Mouse (Mus musculus) embryo, embryonic 11.5 days (tissue): ENCODE data around the gene Foxred2.

Experiments
- DNase-seq: peaks from one replicate; pipeline ENCODE4 v3.0.0-alpha.2; 2012; ENCODE audit warnings: low read depth, low spot score

The Foxred2 gene

DNA sequence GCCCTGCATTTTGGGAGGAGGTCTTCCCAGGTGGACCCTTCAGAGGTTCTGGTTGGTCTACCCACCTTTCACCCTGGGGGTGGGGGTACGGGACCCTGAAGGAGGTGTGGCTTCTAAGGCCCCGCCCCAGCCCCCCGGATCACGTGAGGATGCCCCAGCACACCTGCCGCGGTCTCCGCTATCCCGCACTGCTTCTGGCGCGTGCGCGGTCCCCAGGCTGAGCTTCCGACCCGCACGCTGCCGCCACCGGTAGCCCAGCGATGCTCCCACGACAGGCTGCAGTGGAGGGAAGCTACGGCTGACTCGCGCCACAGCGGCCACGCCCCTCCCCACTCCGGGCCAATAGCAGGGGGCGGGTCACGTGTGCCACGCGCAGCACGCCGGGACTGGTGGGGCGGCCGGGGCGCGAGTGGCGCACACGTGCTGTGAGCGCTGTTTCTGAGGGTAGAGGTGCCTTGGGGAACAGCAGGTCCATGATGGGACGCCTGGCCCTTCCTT lies at the start of gene Foxred2:
TSS of gene Foxred2 (minus strand) at position 319 of the 498 bp plus-strand sequence.
- DNase-seq: peak; percentile 73

DNA sequence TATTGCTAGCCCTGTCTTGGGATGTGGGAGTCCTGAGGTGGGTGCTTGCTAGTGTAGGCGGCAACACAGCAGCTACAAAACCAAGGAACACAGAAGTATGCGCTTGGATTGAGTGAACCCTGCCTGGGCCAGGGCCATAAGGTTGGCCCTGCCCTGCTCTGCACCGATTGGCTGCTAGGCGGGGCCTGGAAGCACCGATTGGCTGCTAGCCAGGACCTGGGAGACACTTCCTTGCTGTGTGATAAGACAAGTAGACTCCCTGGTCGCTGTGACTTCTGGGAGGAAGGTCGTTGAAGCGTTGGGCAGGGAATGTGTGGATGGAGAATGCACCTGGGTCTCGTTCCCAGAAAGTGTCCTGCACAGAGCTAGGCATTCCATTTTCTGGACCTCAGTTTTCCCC lies 47.4 kb upstream of the Foxred2 start:
- DNase-seq: no peak

DNA sequence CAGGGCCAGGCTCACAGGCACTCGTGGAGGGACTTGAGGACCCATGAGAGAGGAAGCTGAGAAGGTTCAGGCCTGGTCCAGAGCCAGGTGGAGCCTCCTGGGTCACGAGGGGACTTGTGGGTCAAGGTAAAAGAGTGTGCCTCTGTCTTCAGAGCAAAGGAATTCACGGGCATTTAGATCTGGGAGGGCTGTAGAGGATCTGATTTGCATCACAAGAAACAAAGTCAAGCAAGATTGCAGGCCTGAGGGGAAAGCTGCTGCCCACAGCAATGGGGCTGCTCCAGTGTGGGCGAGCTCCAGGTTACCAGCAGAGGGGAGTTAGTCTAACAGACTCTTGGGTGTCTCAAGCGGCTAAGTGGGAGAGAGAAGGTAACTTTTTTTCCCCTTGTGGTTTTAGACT lies 44.9 kb upstream of the Foxred2 start:
- no peak for DNase-seq

DNA sequence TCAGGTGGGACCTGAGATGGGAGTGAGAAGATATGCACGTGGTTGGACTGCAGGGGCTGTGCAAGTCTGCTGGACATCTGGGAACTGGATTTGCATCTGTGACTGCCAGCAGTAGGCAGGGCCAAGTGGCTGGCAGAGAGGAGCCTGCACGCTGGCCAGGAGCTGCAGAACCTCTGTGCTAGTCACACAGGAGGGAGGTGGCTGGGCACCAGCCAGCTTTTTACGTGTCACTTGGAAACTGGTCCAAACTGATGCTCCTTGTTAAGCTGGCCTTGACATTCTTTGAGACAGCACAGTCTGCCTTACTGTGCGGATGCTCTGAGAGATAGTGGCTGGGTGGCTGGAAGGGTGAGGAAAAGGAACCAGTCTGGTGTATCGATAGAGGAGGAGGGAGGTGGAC lies 32.0 kb upstream of the Foxred2 start:
- DNase-seq: no peak

DNA sequence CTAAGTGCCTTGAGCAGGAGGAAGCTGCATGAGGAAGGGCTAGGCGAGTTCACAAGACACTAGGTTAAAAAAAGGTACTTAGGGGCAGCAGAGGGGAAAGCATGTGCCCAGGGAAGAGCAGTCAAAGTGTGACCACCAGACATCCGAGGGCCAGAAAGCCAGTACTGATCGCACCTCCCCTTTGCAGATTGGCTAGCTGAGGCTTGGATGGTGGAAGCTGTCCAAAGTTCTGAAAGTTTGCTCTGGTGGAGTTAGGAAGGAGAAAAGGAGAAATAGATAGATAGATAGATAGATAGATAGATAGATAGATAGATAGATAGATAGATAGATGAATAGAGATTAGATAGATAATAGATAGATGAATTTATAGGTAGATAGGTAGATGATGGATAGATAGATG lies 26.9 kb upstream of the Foxred2 start:
- DNase-seq: no peak

DNA sequence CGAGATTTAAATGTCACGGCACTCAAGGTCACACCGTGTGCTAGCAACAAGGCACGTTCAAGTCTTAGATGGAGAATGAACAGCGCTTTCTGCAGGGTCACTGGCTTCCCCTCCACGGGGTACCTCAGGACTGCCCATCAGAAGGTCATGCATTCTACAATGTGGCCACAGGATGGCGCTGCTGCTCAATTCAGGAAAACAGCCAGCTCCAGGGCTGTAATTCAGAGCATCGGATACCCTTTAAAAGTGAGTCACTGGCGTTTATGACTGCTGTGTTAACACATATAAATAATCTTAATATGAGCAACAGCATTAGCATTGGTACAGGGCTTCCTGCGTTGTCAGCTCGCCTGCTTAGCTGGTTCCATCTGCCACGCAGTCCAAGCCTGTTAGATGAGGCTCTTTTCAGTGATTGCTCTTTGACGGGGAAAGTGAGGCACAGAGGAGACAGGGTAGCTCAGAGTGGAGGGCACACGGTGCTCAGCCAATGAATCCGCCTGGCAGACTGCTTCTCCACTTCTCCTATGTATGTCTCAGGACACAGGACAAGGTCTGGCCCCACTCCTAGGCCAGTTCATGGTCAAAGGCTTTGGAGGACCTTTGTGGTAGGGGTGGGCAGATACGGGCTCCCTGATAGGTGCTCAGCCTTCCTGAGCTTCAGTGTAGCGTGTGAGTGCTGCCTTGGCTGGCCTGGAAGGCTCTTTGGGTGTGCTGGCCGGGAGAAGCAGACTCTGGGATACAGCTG lies 25.8 kb upstream of the Foxred2 start:
- peak; percentile 43 for DNase-seq

DNA sequence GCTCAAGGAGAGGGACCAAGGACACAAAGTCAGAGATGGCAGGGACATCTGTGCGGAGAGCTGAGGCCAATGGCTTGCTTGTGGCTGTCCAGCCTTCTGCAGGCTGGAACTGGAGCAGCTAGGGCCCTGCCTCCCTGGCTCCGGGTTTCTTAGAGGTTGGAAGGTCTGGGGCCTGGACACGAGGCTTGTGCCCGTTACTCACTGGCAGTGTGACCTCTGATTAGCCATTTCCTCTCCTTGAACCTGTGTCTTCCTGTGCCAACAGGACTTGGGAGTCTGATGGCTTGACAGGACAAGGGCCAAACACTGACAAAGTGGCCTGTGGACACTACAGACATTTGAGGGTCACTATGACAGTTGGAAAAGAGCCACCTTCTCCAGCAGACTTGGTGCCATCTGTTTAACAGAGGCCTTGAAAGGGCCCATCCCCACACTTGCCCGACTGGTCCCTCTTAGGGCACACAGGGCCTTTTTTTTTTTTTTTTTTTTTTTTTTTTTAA lies 24.7 kb upstream of the Foxred2 start:
- no peak for DNase-seq

DNA sequence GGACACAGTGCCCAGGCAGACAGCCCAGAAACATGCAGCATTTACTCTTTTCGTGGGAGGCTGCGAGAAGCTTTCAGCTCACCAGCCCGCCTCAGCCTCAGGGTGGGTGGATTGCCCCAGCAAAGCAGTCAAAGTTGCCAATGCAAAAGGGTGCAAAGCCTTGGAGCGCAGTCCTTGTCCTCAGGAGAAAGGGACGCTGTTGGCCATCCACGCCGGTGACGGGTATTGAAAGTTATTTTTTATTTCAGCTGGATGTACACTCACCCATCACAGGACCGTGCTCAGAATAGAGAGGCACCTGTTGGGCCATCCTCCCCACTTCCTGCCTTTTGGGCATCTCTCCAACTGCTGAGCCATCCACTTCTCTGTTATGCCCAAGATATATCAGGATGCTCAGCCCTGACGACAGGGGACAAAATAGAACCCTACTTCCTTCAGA lies 22.9 kb upstream of the Foxred2 start:
- no peak for DNase-seq

DNA sequence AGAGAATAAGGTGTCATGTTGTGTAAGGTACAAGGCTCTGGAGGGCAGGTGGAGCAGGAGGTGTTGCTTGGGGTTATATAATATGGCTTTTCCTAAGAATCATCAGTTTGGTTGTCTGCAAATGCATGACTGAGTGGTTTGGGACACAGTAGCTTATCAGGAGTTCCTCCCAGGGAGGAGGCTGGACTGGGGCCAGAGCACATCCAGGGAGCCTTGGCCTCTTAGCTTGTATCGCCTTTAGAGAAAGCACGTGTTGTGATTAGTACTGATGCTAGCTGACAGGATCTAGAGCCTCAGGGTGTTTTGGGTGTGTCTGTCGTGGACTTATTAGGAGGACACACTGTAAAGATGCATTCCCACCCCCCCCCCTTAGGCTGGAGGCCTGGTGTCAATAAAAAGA lies 21.1 kb upstream of the Foxred2 start:
- DNase-seq: no peak

DNA sequence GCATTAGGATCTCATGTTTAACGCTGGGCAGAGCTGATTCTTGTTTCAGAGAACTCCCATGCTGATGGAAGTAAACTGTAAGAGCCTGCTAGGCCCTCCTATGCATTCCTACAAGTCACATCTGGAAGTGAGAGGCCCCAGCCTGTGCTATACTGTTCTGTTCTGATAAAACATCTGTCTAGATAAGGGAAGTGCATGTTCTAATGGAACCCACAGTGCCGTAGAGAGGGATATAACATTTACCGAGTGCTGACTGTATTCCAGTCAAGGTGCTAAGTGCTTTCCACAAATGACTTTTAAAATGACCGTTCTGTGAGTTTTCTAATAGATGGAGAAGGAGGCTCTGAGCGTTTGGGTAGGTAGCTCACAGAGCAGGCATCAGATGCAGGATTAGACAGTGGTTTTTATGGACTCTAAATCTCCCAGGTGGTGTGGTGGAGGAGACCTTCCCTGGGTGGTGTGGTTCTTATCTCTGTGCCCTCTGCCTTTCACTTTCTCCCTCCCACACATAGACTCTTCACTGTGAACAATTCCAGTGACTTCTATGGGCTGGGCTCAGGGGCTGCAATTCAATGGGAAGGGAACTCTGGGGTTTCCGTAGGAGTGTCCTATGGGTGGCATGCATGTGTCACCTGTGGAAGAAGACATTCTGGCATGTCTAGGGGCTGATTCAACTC lies 17.8 kb upstream of the Foxred2 start:
- no peak for DNase-seq

DNA sequence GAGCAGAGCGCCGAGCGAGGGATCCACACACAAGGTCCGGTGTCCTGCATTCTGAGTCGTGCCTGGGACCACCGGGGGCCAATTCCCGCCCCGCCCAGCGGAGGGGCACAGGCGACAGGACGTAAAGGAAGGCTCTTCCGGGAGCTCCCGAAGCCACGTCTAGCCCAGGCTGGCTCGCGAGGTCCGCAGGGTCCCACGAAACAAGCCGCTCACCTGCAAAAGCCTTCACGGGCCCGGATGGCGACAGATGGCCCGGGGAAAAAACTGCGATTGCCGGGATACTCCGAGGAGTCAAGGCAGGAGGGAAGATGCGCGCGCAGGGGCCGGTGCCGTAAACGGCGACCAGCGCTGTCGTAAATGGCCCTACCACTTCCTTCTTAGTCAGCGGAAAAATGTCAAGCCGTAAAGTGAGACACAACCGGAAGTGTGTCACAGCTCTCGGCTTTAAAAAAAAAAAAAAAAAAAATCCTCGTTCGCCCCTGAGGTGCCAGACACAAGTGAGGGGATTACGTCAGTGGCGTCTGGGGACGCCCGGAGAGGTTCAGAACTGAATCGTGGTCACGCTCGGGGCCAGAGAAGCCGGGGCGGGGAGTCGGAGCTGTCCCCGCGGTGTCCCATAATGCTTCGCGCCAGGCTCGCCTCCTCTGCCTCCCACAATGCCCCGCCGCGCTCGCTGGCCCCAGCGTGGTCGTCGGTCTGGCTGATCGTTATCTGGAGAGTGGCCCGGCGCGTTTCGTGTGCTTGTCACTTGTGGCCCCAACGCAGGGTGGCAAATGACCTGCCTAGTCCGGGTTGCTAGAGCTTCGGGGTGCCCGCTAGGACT lies 14.2 kb upstream of the Foxred2 start, which contains the start of gene Eif3d:
TSS of gene Eif3d (minus strand) at position 344 of the 823 bp plus-strand sequence.
- peak; percentile 92 for DNase-seq

DNA sequence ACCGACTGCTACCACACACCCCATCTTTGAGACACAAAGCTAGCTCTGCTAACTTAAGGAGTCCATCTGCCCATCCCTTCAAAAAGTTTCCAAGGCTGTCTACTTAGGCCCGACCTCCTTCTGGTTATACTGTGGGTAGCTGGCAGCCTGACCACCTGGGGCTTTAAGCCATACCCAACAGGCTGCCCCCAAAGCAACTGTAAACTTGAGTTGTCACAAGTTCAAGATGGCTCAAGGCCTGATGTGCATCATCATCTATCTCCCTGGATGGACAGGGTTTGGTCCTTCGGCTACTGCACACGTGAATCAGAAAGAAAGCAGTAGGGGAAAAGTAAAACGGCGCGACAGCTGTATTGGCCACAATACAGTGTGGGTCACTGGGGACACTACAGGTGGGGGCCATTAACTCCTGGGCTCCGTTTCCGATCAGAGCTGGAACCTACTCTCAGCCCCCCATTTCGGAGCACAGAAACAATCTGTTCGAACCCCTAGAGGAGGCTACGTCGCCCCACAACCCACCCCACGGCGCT lies 13.5 kb upstream of the Foxred2 start:
- DNase-seq: no peak

DNA sequence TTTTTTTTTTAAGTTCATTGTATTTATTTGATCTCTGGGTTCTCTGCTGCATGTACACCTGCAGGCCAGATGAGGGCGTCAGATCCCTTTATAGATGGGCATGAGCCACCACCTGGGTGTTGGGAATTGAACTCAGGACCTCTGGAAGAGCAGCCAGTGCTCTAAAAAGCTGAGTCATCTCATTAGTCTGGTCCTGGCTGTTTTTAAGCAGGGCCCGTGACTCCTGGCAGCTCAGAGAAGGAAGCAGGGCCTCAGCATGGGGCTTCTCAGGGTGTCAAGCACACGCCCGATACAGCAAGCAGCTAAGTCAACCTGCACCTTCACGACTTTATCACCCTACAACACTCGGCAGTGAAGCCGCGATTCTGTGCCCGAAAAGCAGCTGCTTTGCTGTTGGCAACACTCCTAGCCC lies 8.6 kb upstream of the Foxred2 start:
- DNase-seq: no peak

DNA sequence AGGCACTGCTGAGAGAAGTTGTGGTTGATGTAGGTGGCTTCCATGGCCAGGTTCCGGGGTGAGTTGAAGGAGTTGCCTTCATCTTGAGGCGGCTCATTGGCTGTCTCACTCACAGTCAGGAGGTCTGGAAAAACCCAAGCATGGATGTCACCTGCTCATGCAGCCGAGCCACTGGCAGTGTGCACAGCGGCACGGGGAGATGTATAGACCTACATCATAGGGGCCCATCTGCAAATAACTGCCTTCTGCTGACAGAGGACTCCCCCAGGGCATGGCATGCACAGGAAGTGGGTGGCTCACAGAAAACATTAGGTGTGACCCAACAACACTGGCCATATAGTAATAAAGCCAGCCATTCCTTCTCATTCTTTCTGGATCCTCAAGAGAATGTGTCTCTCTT lies 5.9 kb upstream of the Foxred2 start:
- DNase-seq: no peak

DNA sequence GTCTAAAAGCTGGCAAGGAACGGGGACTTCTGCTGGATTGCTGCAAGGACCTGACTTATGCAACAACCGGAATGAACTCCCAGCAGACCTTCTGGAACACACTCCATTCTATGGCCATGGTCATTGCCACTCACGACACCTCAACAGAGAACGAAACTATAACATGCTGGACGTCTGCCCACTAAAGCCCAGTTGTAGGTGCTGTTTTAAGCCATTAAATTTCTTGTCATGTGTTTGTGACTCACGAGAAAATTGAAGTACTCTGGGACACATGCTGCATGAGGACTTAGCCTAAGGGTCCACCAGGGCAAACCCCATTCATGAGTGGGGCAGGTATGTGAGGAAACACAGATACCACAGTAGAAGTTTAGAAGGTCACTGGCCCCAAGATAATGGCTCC lies 4.2 kb upstream of the Foxred2 start:
- no peak for DNase-seq

DNA sequence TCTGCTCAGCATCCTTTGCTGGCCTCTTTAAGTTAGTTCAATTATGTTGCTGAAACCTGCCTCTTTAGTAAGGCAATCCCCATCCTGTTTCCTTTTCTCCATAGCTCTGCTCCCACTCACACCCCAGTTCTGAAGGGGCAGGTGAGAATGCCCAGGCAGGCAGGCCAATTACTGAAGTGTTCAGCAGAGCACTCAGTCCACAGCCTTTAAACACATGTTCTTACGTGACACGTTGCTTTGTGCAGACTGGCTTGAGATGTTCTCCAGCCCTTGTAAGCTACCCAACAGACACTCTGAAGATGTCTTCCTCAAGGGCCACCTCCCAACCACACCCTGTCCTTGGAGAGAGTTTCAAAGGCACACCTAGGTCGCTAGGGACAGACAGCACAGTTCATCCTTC lies 1.5 kb upstream of the Foxred2 start:
- no peak for DNase-seq

DNA sequence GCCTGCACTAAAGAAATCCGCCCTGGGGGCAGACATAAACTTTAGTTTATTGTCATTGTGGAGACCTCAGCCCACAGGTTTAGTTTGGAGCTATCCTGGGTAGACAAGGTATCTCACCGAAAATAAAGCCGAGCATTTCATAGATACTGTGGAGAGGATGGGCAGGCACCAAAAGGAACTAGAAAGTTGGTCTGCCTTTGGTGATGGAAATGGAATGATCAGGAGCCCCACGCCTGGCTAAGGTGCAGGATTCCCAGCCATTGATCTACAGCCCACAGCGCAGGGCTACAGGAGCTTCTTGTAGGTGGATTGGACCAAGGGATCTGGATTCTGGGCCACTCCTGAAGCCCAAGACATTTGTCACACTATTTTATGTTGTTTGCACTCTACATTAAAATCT lies 1.1 kb upstream of the Foxred2 start:
- no peak for DNase-seq

DNA sequence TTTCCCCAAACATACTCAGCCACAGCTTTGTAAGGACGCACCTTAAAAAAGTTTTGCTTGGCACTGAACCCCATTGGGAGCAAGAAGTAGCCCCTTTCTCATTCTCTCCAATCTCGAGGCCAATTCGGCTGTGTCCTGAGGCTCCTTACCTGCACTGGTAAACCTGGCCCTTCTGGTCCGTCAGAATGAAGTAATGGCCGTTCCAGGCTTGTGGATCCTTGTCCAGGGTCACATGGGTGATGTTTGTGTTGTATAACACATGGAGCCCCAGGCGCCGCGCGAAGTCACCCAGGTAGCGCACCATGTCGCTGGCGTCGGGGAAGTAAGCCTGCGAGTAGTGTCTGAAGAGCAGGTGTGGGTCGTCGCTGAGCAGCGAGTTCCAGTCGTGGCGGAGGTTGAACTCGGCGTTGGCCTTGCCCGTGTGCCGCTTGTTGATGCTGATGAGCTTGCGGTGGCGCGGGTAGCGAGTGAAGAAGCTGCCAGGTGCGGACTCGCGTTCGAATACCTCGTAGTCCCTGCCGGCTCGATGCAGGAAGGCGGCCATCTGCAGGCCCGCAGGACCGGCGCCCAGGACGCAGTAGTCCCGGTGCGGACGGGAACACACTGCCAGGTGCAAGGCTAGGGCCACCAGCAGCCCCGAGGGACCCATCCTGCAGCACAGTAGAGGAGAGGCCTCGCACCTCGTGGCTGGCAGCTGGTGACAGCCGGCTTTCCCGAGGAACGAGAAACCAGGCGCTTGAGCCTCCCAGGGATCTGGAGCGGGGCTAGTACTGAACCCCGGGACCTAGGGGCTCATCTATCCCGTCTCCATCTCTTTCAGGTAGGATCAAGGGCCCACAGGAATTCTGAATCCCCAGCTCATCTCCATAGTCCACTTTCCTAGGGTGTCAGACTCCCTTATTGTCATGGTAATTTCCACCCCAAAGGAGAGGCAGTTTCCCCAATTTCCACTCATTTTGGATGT lies 800 bp downstream of the Foxred2 start:
- DNase-seq: no peak

DNA sequence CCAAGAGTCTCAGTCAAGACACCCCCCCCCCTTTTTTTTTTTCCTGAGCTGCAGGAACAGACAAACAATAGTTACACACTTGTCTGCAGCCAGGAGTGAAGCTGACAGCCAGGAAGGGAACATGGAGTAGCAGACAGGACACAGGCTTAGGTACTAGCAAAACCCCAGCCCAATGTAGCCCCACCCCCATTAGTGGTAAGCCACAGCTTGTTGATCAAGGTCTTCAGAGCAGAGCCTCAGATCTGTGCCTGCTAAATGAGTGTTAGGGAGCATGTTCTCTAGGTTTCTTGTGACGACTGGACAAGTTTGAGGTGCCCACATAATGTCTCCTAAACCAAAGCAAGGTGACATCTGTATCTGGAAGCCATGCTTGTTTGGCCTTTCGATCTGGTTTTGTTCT lies 2.2 kb downstream of the Foxred2 start:
- no peak for DNase-seq

DNA sequence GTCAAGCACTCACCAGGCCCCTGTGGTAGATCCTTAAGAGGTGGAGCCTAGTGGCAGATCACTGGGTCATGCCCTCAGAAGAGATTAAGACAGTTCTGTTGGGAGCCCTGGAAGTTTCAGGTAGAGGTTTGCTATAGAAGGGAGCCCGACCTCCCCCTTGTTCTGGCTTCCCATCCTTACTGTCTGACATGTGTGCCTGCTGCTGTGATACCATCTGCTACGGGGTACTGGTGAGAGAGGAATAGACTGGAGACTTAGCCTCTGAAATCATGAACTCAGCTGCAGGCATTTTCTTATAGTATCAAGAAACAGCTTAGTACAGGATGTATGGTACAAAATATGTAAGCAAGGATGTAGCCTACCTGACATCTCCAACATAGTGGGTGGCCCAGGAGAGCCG lies 3.6 kb downstream of the Foxred2 start:
- DNase-seq: no peak

DNA sequence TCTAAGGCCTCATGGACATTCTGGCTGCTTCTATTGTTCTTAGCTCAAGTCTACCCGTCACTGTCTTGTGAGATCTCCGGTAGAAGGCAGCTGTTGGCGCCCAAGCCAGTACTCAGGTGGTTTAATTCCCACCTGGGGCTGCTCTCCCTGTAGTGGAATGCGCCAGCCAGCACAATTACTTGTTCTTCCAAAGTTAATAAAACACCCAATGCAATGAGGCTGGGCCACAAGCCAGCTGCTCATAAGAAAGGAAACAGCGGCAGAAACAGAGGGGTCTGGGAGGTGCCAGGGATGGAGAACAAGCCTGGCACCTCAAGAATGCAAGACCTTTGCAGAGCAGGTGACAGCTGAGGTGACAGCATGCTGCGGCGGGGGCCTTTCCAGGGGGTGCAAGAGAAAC lies 7.5 kb downstream of the Foxred2 start:
- DNase-seq: no peak
